Mouse (Mus musculus) mouse embryonic stem cell (cell line): Measurements from ENCODE around the gene Zfp326.

Experiments
- in situ Hi-C, 2 experiments: fragments of 300-500 bp; cut with MboI; formaldehyde crosslinking; loops; 1 replicate in 1 of 2; 3 replicates in 1 of 2; pipeline ENCODE4 v1.14.3; 2019 to 2020; ENCODE audit warnings: low sequenced_read_pairs in 2 of 2, low pct_unique_long_range_greater_than_20kb in 1 of 2, mixed read lengths in 1 of 2; ENCODE audit not compliant: unreplicated experiment in 1 of 2

The Zfp326 gene

GRCm38 (mm10) chr5:105918289-105918688 is 41.9 kb downstream of the Zfp326 start:
- in situ Hi-C loops = no loop called here

DNA sequence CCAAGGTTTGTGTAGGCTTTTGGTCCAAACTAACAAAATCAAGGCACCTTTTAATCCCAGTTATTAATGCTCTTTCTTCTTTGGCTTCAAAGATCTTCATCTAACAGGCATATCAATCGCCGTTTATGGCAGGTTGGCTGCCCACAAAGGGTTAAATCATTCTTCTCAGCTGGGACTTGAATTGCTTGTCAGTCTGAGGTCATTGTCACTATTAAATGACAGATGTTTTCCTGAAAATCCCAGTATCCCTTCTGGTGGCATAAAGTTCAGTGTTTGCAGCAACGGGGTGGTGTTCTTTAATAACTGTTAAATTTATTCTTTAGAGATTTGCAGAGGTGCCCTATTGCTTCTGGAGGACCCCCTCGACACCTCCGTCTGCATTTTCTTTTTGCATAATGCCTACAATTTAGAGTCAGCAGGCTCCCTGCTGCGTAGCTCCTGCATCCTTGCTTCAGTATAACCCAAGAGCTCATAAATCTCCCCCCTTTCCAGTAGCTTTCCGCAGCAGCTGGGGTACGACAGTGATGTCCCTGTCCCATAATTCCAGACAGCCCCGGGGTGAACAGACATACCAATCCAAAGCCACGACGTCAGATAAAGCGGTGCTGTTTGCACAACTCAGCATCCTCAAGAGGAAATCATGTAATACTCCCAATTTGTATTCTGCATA is 46.6 kb downstream of the Zfp326 start:
- in situ Hi-C loops = no loop called here

DNA sequence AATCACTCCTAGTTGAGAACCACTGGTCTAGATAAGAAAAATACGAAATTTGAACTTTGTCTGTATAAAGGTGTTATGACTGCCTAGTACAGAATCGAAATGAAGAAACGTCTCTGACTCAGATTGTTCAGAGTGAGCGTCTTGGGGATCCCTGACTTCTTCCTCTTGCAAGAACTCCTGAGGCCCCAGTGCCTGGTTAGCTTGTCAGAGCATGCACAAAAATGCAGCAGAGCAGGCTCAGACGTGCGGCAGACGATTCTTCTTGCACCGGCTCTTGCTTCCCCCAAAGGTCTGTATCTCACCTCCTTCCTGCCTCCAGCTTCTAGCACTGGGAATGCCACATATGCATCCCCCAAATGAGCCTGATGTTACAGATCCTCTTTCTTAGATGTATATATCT is 48.0 kb downstream of the Zfp326 start:
- in situ Hi-C loops = no loop called here

DNA sequence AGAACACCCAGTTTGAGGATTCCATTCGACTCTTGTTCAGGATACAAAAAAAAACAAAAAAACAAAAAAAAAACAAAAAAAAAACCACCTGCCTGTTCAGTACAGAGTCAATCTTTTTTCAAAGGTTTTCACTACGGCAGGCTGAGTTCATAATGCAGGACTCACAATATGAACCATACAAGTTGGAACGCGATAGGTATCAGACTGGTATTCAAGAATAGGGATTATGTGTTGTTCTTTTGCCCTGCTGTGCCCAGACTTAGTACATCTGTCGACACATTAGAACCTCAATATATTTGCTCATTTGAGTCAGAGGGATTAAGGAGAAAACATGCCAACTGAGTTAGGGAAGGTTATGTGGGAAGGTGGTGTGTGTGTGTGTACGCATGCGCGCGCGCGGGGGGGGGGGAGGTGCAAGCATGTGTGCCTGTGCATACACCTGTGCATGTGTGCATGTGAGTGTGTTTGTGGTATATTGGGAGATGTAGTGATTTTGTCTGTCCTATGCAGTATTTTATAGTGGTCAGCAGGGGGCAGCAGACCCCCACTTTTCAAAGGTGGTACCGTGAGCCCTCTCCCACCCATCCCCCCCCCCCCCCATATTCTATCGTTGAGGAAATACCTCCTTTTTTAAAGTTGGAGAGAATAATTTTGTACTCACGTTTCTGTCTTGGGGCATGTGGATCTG is 49.3 kb downstream of the Zfp326 start:
- in situ Hi-C loops = no loop called here

GRCm38 (mm10) chr5:105930282-105930681 is 53.9 kb downstream of the Zfp326 start:
- in situ Hi-C loops = no loop called here

- in situ Hi-C loops = no loop called here
Measured at GRCm38 (mm10) chr5:105932392-105932791, 56.0 kb downstream of the Zfp326 start.

- in situ Hi-C loops = no loop called here
Measured at GRCm38 (mm10) chr5:105941951-105942350, 65.6 kb downstream of the Zfp326 start.
